Mouse (Mus musculus) layer of hippocampus, adult 11-12 months (tissue): ENCODE data around the gene Mmab.

Experiments
- DNase-seq: peaks from one replicate; pipeline ENCODE4 v3.0.0; 2022; ENCODE audit warnings: low spot score

Mmab gene

GRCm38 (mm10) chr5:114443566-114444367 lies at the start of gene Mmab, which contains the start of gene Mvk:
TSS of gene Mmab (minus strand) at chr5:114444060.
TSS of gene Mvk (plus strand) at chr5:114444269.
- DNase-seq: peak; percentile 99

- no peak for DNase-seq
Measured at GRCm38 (mm10) chr5:114490241-114490640, 46.4 kb upstream of the Mmab start.

- DNase-seq: peak; percentile 55
Measured at GRCm38 (mm10) chr5:114489570-114489969, 45.7 kb upstream of the Mmab start.

- DNase-seq: no peak
Measured at GRCm38 (mm10) chr5:114485685-114486084, 41.8 kb upstream of the Mmab start.

- DNase-seq: no peak
Measured at GRCm38 (mm10) chr5:114482587-114483011, 38.7 kb upstream of the Mmab start.

- DNase-seq: no peak
Measured at GRCm38 (mm10) chr5:114478267-114478666, 34.4 kb upstream of the Mmab start.

- DNase-seq: peak; percentile 42
Measured at GRCm38 (mm10) chr5:114474741-114475491, 31.1 kb upstream of the Mmab start.

GRCm38 (mm10) chr5:114470359-114470758 lies 26.5 kb upstream of the Mmab start:
- no peak for DNase-seq

- DNase-seq: no peak
Measured at GRCm38 (mm10) chr5:114468007-114468406, 24.1 kb upstream of the Mmab start.

GRCm38 (mm10) chr5:114467430-114467829 lies 23.6 kb upstream of the Mmab start:
- peak; percentile 70 for DNase-seq

- DNase-seq: no peak
Measured at GRCm38 (mm10) chr5:114467019-114467418, 23.2 kb upstream of the Mmab start.

GRCm38 (mm10) chr5:114465641-114466040 lies 21.8 kb upstream of the Mmab start:
- DNase-seq: no peak

- DNase-seq: no peak
Measured at GRCm38 (mm10) chr5:114464561-114464960, 20.7 kb upstream of the Mmab start.

GRCm38 (mm10) chr5:114462067-114463040 lies 18.5 kb upstream of the Mmab start:
- DNase-seq: no peak

- peak; percentile 85 for DNase-seq
Measured at GRCm38 (mm10) chr5:114461238-114461637, 17.4 kb upstream of the Mmab start.

GRCm38 (mm10) chr5:114456995-114457605 lies 13.2 kb upstream of the Mmab start:
- DNase-seq: no peak

GRCm38 (mm10) chr5:114456287-114456686 lies 12.4 kb upstream of the Mmab start:
- no peak for DNase-seq

GRCm38 (mm10) chr5:114449011-114449410 lies 5.2 kb upstream of the Mmab start:
- no peak for DNase-seq

GRCm38 (mm10) chr5:114444368-114444692 lies 470 bp upstream of the Mmab start:
- no peak for DNase-seq

- no peak for DNase-seq
Measured at GRCm38 (mm10) chr5:114435588-114435987, 8.3 kb downstream of the Mmab start.

- no peak for DNase-seq
Measured at GRCm38 (mm10) chr5:114434359-114434758, 9.5 kb downstream of the Mmab start.

- no peak for DNase-seq
Measured at GRCm38 (mm10) chr5:114429781-114430180, 14.1 kb downstream of the Mmab start.
